Mouse (Mus musculus) liver, embryonic 14.5 days (tissue): ENCODE measurements around the gene Phf10. TPM values are rescaled to one million over a fixed set of nuclear protein-coding genes. Genes with fewer than 3 reads are reported as not detected.
"Not testable (repeated sequence)": the region's sequence is repeated elsewhere in the genome, so short reads cannot be mapped to it uniquely, and the experiment has no call there.

Experiments used
- ATAC-seq: fragments of 200-750 bp; cut with Nextera tagmentation; 2 replicates; pipeline ENCODE4 v1.8.0; 2017; ENCODE audit warnings: moderate number of reproducible peaks, mild to moderate bottlenecking, moderate library complexity; ENCODE audit not compliant: insufficient read depth
- DNase-seq, 3 experiments: peaks; one replicate each; pipeline ENCODE4 v3.0.0-alpha.2; 2012 to 2013; ENCODE audit warnings: low read depth in 3 of 3, low spot score in 3 of 3
- H3K27ac ChIP-seq: fragments of 300-500 bp; sonication (generic); 2 replicates; pipeline ENCODE4 v1.5.1; 2014; ENCODE audit warnings: moderate library complexity, mild to moderate bottlenecking, control low read depth, inconsistent platforms
- H3K27me3 ChIP-seq: fragments of 300-500 bp; sonication (generic); 2 replicates; pipeline ENCODE4 v1.6.1; 2014; ENCODE audit warnings: mild to moderate bottlenecking, low read length, moderate library complexity; ENCODE audit not compliant: control insufficient read depth, insufficient read depth
- H3K36me3 ChIP-seq: fragments of 300-500 bp; sonication (generic); replicated peaks from 2 replicates; pipeline ENCODE4 v1.6.1; 2014; ENCODE audit warnings: low read depth; ENCODE audit not compliant: control insufficient read depth, insufficient read depth
- H3K4me1 ChIP-seq, 2 experiments: fragments of 200-500 bp in 1 of 2; fragments of 300-500 bp in 1 of 2; sonication (generic) in 1 of 2; replicated peaks; 2 replicates each; pipeline ENCODE4 v1.6.1; 2012 to 2014; ENCODE audit warnings: antibody characterized with exemption in 1 of 2, inconsistent platforms in 1 of 2, low read length in 1 of 2; ENCODE audit not compliant: control insufficient read depth in 2 of 2, insufficient read depth in 2 of 2
- H3K4me2 ChIP-seq: fragments of 300-500 bp; sonication (generic); 2 replicates; pipeline ENCODE4 v1.6.1; 2014; ENCODE audit warnings: low read depth, mild to moderate bottlenecking, control low read depth, moderate library complexity
- H3K4me3 ChIP-seq, 2 experiments: fragments of 200-500 bp in 1 of 2; fragments of 300-500 bp in 1 of 2; sonication (generic) in 1 of 2; 2 replicates each; pipeline ENCODE4 v1.5.1; 2012 to 2014; ENCODE audit warnings: low read depth in 2 of 2, low read length in 2 of 2, mild to moderate bottlenecking in 2 of 2, control low read depth in 1 of 2, inconsistent platforms in 1 of 2, moderate library complexity in 1 of 2; ENCODE audit not compliant: insufficient read depth in 1 of 2
- H3K9ac ChIP-seq: fragments of 300-500 bp; sonication (generic); replicated peaks from 2 replicates; pipeline ENCODE4 v1.6.1; 2014; ENCODE audit warnings: mild to moderate bottlenecking, control low read depth, moderate library complexity
- H3K9me3 ChIP-seq: fragments of 300-500 bp; sonication (generic); 2 replicates; pipeline ENCODE4 v1.6.1; 2016; ENCODE audit warnings: low read length, mixed read lengths; ENCODE audit not compliant: control insufficient read depth
- CTCF ChIP-seq: IDR thresholded peaks from 2 replicates; pipeline ENCODE4 v1.5.1; 2016; ENCODE audit warnings: antibody characterized with exemption, low read depth, control low read depth
- EP300 ChIP-seq: IDR thresholded peaks from 2 replicates; pipeline ENCODE4 v1.6.1; 2016; ENCODE audit warnings: antibody characterized with exemption, low read depth
- WGBS: fragments of 180-500 bp; shearing (Covaris S2); extraction: QIAGEN DNeasy Blood & Tissue Kit; methylation state at CpG from one replicate; pipeline ENCODE4 v1.1.7; 2014; ENCODE audit not compliant: insufficient replicate concordance; 5-methylcytosine and 5-hydroxymethylcytosine counted together
- polyA plus RNA-seq, 2 experiments: library from polyadenylated mRNA; depleted of rRNA in 1 of 2; stranded (reverse) in 1 of 2; unstranded in 1 of 2; fragments of >200 nt; fragmentation: Nextera tagmentation in 1 of 2; extraction: Ambion mirVana in 1 of 2; gene quantifications; 2 replicates each; pipeline versions ENCODE4 v1.2.1 to v1.2.3; 2012 to 2014

Gene Phf10
- polyA plus RNA-seq, 2 experiments: 82.6 to 111 TPM

- no peaks in the 10 kb centered on the region for H3K36me3 ChIP-seq
- H3K4me2 ChIP-seq: no peak overlapping the region
- H3K9me3 ChIP-seq: no peaks in the 10 kb centered on the region
- TF ChIP-seq EP300: no peak
- TF ChIP-seq CTCF: no peak
- WGBS: 50% methylated on average over 1 of the region's 1 CpGs
- H3K27me3 ChIP-seq: no peaks in the 10 kb centered on the region
- no peak for DNase-seq
- no peak overlapping the region for H3K27ac ChIP-seq
- H3K4me1 ChIP-seq: no peaks in the 10 kb centered on the region
- no peak overlapping the region for H3K4me3 ChIP-seq
- H3K9ac ChIP-seq: no peak overlapping the region
- no peak for ATAC-seq
These were observed 62.1 kb downstream of the Phf10 start for GRCm38 (mm10) chr17:14898972-14899371.

- H3K4me1 ChIP-seq, H3K27ac ChIP-seq, H3K36me3 ChIP-seq, H3K9me3 ChIP-seq, DNase-seq, H3K9ac ChIP-seq, H3K4me2 ChIP-seq, H3K4me3 ChIP-seq, ATAC-seq, H3K27me3 ChIP-seq: not testable (repeated sequence)
These were observed 66.0 kb downstream of the Phf10 start for GRCm38 (mm10) chr17:14895058-14895457.

Other genes starting within 250 kb of the Phf10 start
- 0.51 and 0.86 TPM in 2 replicates for gene Wdr27, start 18.1 kb downstream of the Phf10 start, polyA plus RNA-seq (2012; rRNA removed)
- gene Wdr27, start 18.1 kb downstream of the Phf10 start, polyA plus RNA-seq (2014; fragmentation: Nextera tagmentation; extraction: Ambion mirVana): 0.79 and 1.2 TPM in 2 replicates
- gene 1600012H06Rik, start 18.1 kb downstream of the Phf10 start, polyA plus RNA-seq (2012; rRNA removed): 4.2 and 6.4 TPM in 2 replicates
- 11.2 and 11.6 TPM in 2 replicates for gene 1600012H06Rik, start 18.1 kb downstream of the Phf10 start, polyA plus RNA-seq (2014; fragmentation: Nextera tagmentation; extraction: Ambion mirVana)
- 3.8 and 5.3 TPM in 2 replicates for gene 9030025P20Rik, start 17.2 kb upstream of the Phf10 start, polyA plus RNA-seq (2012; rRNA removed)
- 3.4 and 4.0 TPM in 2 replicates for gene 9030025P20Rik, start 17.2 kb upstream of the Phf10 start, polyA plus RNA-seq (2014; fragmentation: Nextera tagmentation; extraction: Ambion mirVana)
- gene Gm3417, start 17.5 kb upstream of the Phf10 start, polyA plus RNA-seq (2012; rRNA removed): 0.61 TPM in 1 of 2 replicates, not detected in the other
- 0.57 and 0.98 TPM in 2 replicates for gene Gm3417, start 17.5 kb upstream of the Phf10 start, polyA plus RNA-seq (2014; fragmentation: Nextera tagmentation; extraction: Ambion mirVana)
- 1.0 and 2.7 TPM in 2 replicates for gene Gm3435, start 48.9 kb upstream of the Phf10 start, polyA plus RNA-seq (2012; rRNA removed)
- 2.6 and 3.1 TPM in 2 replicates for gene Gm3435, start 48.9 kb upstream of the Phf10 start, polyA plus RNA-seq (2014; fragmentation: Nextera tagmentation; extraction: Ambion mirVana)
- gene Ermard, start 79.9 kb upstream of the Phf10 start, polyA plus RNA-seq (2012; rRNA removed): 14.6 and 21.3 TPM in 2 replicates
- gene Ermard, start 79.9 kb upstream of the Phf10 start, polyA plus RNA-seq (2014; fragmentation: Nextera tagmentation; extraction: Ambion mirVana): 16.3 and 16.9 TPM in 2 replicates
- 0.94 and 1.3 TPM in 2 replicates for gene Tcte3, start 80.2 kb upstream of the Phf10 start, polyA plus RNA-seq (2012; rRNA removed)
- 2.1 and 2.9 TPM in 2 replicates for gene Tcte3, start 80.2 kb upstream of the Phf10 start, polyA plus RNA-seq (2014; fragmentation: Nextera tagmentation; extraction: Ambion mirVana)
- 1.4 and 1.7 TPM in 2 replicates for gene Gm3448, start 80.3 kb upstream of the Phf10 start, polyA plus RNA-seq (2012; rRNA removed)
- 3.6 and 4.0 TPM in 2 replicates for gene Gm3448, start 80.3 kb upstream of the Phf10 start, polyA plus RNA-seq (2014; fragmentation: Nextera tagmentation; extraction: Ambion mirVana)